ENCODE assay signal across 10 mouse cellular contexts in genomic region chr2:160958737-160959136, GRCm38 (mm10). TPM values are rescaled to one million over a fixed set of nuclear protein-coding genes. Genes with fewer than 3 reads are reported as not detected.
DNase-seq lines count a peak whose midpoint lies in the region; ATAC-seq and TF ChIP-seq lines count a peak whose summit lies in the region.
"Had no signal": no experiment of that assay in that cellular context is flagged by ENCODE, and none has a peak within 500 bp of the region (broad histone marks: within the 10 kb centered on the region; RNA-seq: fewer than 3 reads in every experiment).

No protein-coding gene starts in this region.

- peak; percentile 51 for TF ChIP-seq CTCF in forebrain, postnatal 0 days (IDR thresholded peaks at IDR 0.05; ENCODE audit: low read depth)
- TF ChIP-seq CTCF in left cerebral cortex, adult 2 months (IDR thresholded peaks at IDR 0.05), result peak; percentile 47
- TF ChIP-seq CTCF in CH12.LX (conservative IDR thresholded peaks at IDR 0.05 in 1 of 2, IDR thresholded peaks at IDR 0.05 in 1 of 2; ENCODE audit: low read depth in 2 of 2, low read length in 2 of 2), result peak in 1 of 2 experiments; percentile 44; a peak in 3 of 4 replicates
- peak; percentile 58 for TF ChIP-seq CTCF in kidney, postnatal 0 days (IDR thresholded peaks at IDR 0.05; ENCODE audit: low read depth)

- no peak for DNase-seq in forebrain, postnatal 0 days
- no peak for DNase-seq in forebrain, embryonic 14.5 days (ENCODE audit: low spot score)
- peak in 1 of 2 experiments; percentile 42 for DNase-seq in left cerebral cortex, adult 2 months (ENCODE audit: extremely low spot score in 1 of 2, low spot score in 2 of 2)
- no peak for DNase-seq in left cerebral cortex, adult 9 months (ENCODE audit: low spot score in 2 of 2)
- peak; percentile 15 for DNase-seq in CH12.LX (ENCODE audit: extremely low read depth)
- no peak for DNase-seq in kidney, postnatal 0 days (ENCODE audit: low spot score)
- no peak for DNase-seq in spleen, postnatal 36 days (ENCODE audit: low spot score in 2 of 2)

- dilution Hi-C loops in CH12.LX (cut with MboI; ENCODE audit: extremely low pct_ligation_motif_present, extremely low pct_unique_long_range_greater_than_20kb, low sequenced_read_pairs), result no loop called here

- no peak overlapping the region for H3K4me3 ChIP-seq in forebrain, postnatal 0 days (ENCODE audit: low read depth, low read length)
- H3K4me3 ChIP-seq in forebrain, embryonic 14.5 days (ENCODE audit: low read depth, low read length), result no peak overlapping the region
- no peak overlapping the region for H3K4me3 ChIP-seq in left cerebral cortex, adult 2 months
- no peak overlapping the region for H3K4me3 ChIP-seq in CH12.LX (replicated peaks in 1 of 3; ENCODE audit: low read depth in 2 of 3, low read length in 2 of 3, poor library complexity in 1 of 3)
- no peak overlapping the region for H3K4me3 ChIP-seq in kidney, postnatal 0 days (replicated peaks; ENCODE audit: low read depth, low read length)
- no peak overlapping the region for H3K4me3 ChIP-seq in neural tube, embryonic 15.5 days (replicated peaks)
- H3K4me3 ChIP-seq: forebrain, embryonic 15.5 days; neural tube, embryonic 12.5 days had no signal

- ATAC-seq in forebrain, postnatal 0 days, result no peak
- ATAC-seq in forebrain, embryonic 14.5 days, result no peak
- ATAC-seq in kidney, postnatal 0 days (replicated peaks; ENCODE audit: low FRiP score, low read depth), result no peak
- ATAC-seq in neural tube, embryonic 15.5 days (ENCODE audit: low FRiP score), result no peak
- ATAC-seq: forebrain, embryonic 15.5 days had no signal

- H3K9me3 ChIP-seq in forebrain, postnatal 0 days (ENCODE audit: low read length), result no peaks in the 10 kb centered on the region
- no peaks in the 10 kb centered on the region for H3K9me3 ChIP-seq in forebrain, embryonic 14.5 days (replicated peaks; ENCODE audit: control insufficient read depth, low read length)
- no peaks in the 10 kb centered on the region for H3K9me3 ChIP-seq in CH12.LX (replicated peaks; ENCODE audit: low read length)
- no peaks in the 10 kb centered on the region for H3K9me3 ChIP-seq in kidney, postnatal 0 days (replicated peaks; ENCODE audit: low read length)
- H3K9me3 ChIP-seq in neural tube, embryonic 15.5 days (replicated peaks), result no peaks in the 10 kb centered on the region
- H3K9me3 ChIP-seq: forebrain, embryonic 15.5 days; neural tube, embryonic 12.5 days had no signal

- no peak overlapping the region for H3K9ac ChIP-seq in forebrain, postnatal 0 days
- no peak overlapping the region for H3K9ac ChIP-seq in forebrain, embryonic 14.5 days (ENCODE audit: low read length)
- H3K9ac ChIP-seq in CH12.LX (ENCODE audit: insufficient read depth, low read depth), result no peak overlapping the region
- no peak overlapping the region for H3K9ac ChIP-seq in kidney, postnatal 0 days (ENCODE audit: low read depth, low read length)
- no peak overlapping the region for H3K9ac ChIP-seq in neural tube, embryonic 15.5 days (replicated peaks)
- H3K9ac ChIP-seq: forebrain, embryonic 15.5 days; neural tube, embryonic 12.5 days had no signal

- H3K27me3 ChIP-seq in forebrain, postnatal 0 days (ENCODE audit: insufficient read depth, low read length), result no peaks in the 10 kb centered on the region
- H3K27me3 ChIP-seq in forebrain, embryonic 14.5 days (replicated peaks; ENCODE audit: control insufficient read depth, insufficient read depth, low read length), result no peaks in the 10 kb centered on the region
- H3K27me3 ChIP-seq in CH12.LX (replicated peaks), result no peaks in the 10 kb centered on the region
- H3K27me3 ChIP-seq in kidney, postnatal 0 days (ENCODE audit: insufficient read depth, low read length), result no peaks in the 10 kb centered on the region
- H3K27me3 ChIP-seq in neural tube, embryonic 15.5 days (replicated peaks), result no peaks in the 10 kb centered on the region
- H3K27me3 ChIP-seq: forebrain, embryonic 15.5 days; neural tube, embryonic 12.5 days had no signal

- no peak overlapping the region for H3K4me2 ChIP-seq in forebrain, postnatal 0 days (ENCODE audit: low read depth)
- H3K4me2 ChIP-seq in forebrain, embryonic 14.5 days (ENCODE audit: low read length), result no peak overlapping the region
- H3K4me2 ChIP-seq in CH12.LX (ENCODE audit: insufficient read depth, low read depth, poor library complexity, severe bottlenecking), result no peak overlapping the region
- H3K4me2 ChIP-seq in kidney, postnatal 0 days (ENCODE audit: low read length), result no peak overlapping the region
- H3K4me2 ChIP-seq in neural tube, embryonic 15.5 days, result no peak overlapping the region
- H3K4me2 ChIP-seq: forebrain, embryonic 15.5 days; neural tube, embryonic 12.5 days had no signal

- TF ChIP-seq POLR2A in CH12.LX (IDR thresholded peaks at IDR 0.05; ENCODE audit: low read depth, low read length), result no peak

- H3K36me3 ChIP-seq in forebrain, postnatal 0 days (ENCODE audit: insufficient read depth), result peaks cover 60% of the 10 kb centered on the region
- peaks cover 82% of the 10 kb centered on the region for H3K36me3 ChIP-seq in forebrain, embryonic 14.5 days (ENCODE audit: control insufficient read depth, insufficient read depth, low read length)
- peaks cover 49 to 82% of the 10 kb centered on the region in 2 experiments for H3K36me3 ChIP-seq in CH12.LX (replicated peaks in 1 of 2; ENCODE audit: control insufficient read depth in 1 of 2, insufficient read depth in 1 of 2, low read length in 1 of 2)
- H3K36me3 ChIP-seq in kidney, postnatal 0 days (ENCODE audit: insufficient read depth, low read length), result peaks cover 50% of the 10 kb centered on the region
- H3K36me3 ChIP-seq in neural tube, embryonic 15.5 days, result peaks cover 65% of the 10 kb centered on the region

- TF ChIP-seq RAD21 in CH12.LX (IDR thresholded peaks at IDR 0.05; ENCODE audit: low read depth, low read length), result peak; percentile 13

- in situ Hi-C loops in CH12.LX (cut with MboI; ENCODE audit: low pct_ligation_motif_present, low pct_unique_long_range_greater_than_20kb, low sequenced_read_pairs), result no loop called here

- TF ChIP-seq EP300 in CH12.LX (IDR thresholded peaks at IDR 0.05; ENCODE audit: low read length), result no peak

- H3K27ac ChIP-seq in forebrain, postnatal 0 days (ENCODE audit: low read depth, low read length), result no peak overlapping the region
- H3K27ac ChIP-seq in forebrain, embryonic 14.5 days (ENCODE audit: low read depth, low read length), result no peak overlapping the region
- no peak overlapping the region for H3K27ac ChIP-seq in left cerebral cortex, adult 2 months
- H3K27ac ChIP-seq in CH12.LX (ENCODE audit: insufficient read depth, low read depth), result no peak overlapping the region
- no peak overlapping the region for H3K27ac ChIP-seq in kidney, postnatal 0 days
- H3K27ac ChIP-seq in neural tube, embryonic 15.5 days (replicated peaks), result no peak overlapping the region
- H3K27ac ChIP-seq: forebrain, embryonic 15.5 days; neural tube, embryonic 12.5 days had no signal

- intact Hi-C loops in left cerebral cortex, adult 2 months (cut with DNase I), result no loop called here

- no peaks in the 10 kb centered on the region for H3K79me2 ChIP-seq in CH12.LX (replicated peaks; ENCODE audit: control insufficient read depth, extremely low read depth, insufficient read depth, poor library complexity, severe bottlenecking)

- WGBS in forebrain, postnatal 0 days, result 90% methylated on average over 5 of the region's 5 CpGs
- WGBS in forebrain, embryonic 14.5 days, result 90% methylated on average over 5 of the region's 5 CpGs
- WGBS in kidney, postnatal 0 days, result 89% methylated on average over 5 of the region's 5 CpGs
- 90% methylated on average over 5 of the region's 5 CpGs for WGBS in neural tube, embryonic 15.5 days

- no peaks in the 10 kb centered on the region for H3K4me1 ChIP-seq in forebrain, postnatal 0 days (ENCODE audit: insufficient read depth)
- H3K4me1 ChIP-seq in forebrain, embryonic 14.5 days (ENCODE audit: control insufficient read depth, insufficient read depth, low read length), result no peaks in the 10 kb centered on the region
- no peaks in the 10 kb centered on the region; a peak in 1 of 4 replicates for H3K4me1 ChIP-seq in CH12.LX (ENCODE audit: control insufficient read depth in 1 of 2, insufficient read depth in 2 of 2)
- H3K4me1 ChIP-seq in kidney, postnatal 0 days (replicated peaks; ENCODE audit: insufficient read depth, low read length), result no peaks in the 10 kb centered on the region
- H3K4me1 ChIP-seq in neural tube, embryonic 15.5 days, result no peaks in the 10 kb centered on the region
- H3K4me1 ChIP-seq: neural tube, embryonic 12.5 days had no signal

TF ChIP-seq in CH12.LX, 34 proteins besides CTCF, POLR2A, EP300 and RAD21:
- TF ChIP-seq USF2 (conservative IDR thresholded peaks at IDR 0.05; ENCODE audit: low read depth, low read length), result no peak
- TF ChIP-seq ETS1 (conservative IDR thresholded peaks at IDR 0.05; ENCODE audit: low read depth, low read length), result no peak
- no peak for TF ChIP-seq NELFE (IDR thresholded peaks at IDR 0.05; ENCODE audit: low read depth, low read length)
- TF ChIP-seq ZC3H11A (IDR thresholded peaks at IDR 0.05; ENCODE audit: low read depth, low read length), result no peak
- TF ChIP-seq POLR2AphosphoS2 (IDR thresholded peaks at IDR 0.05; ENCODE audit: low read depth, low read length), result no peak
- TF ChIP-seq CHD1 (IDR thresholded peaks at IDR 0.05; ENCODE audit: low read depth, low read length), result no peak
- no peak for TF ChIP-seq ZMIZ1 (IDR thresholded peaks at IDR 0.05; ENCODE audit: low read depth, low read length)
- no peak for TF ChIP-seq MYC (IDR thresholded peaks at IDR 0.05; ENCODE audit: low read depth, low read length)
- no peak for TF ChIP-seq CHD2 (IDR thresholded peaks at IDR 0.05; ENCODE audit: low read length)
TF ChIP-seq in CH12.LX: peak in this region for 0.

RNA-seq across cellular contexts. Expression of gene Emilin3, which starts 46.6 kb away (rescaled TPM):
- 0.46 and 1.5 TPM in 2 replicates for total RNA-seq in forebrain, postnatal 0 days (2014; rRNA removed)
- polyA plus RNA-seq in forebrain, postnatal 0 days (2015; fragmentation: Nextera tagmentation; extraction: Ambion mirVana), result 0.23 and 0.42 TPM in 2 replicates
- polyA plus RNA-seq in forebrain, embryonic 14.5 days (2014; fragmentation: Nextera tagmentation; extraction: Ambion mirVana), result 0.24 and 0.32 TPM in 2 replicates
- under 1 TPM; 0.45 to 0.49 TPM for total RNA-seq in left cerebral cortex, adult 2 months (2021)
- total RNA-seq in CH12.LX (2012; rRNA removed) (not detected in 2 replicates), CH12.LX (2014; rRNA removed) (not detected in 2 replicates)
- polyA plus RNA-seq in CH12.LX (2012; ENCODE audit: insufficient read length, low read depth), result not detected in 2 replicates
- 1.5 and 1.7 TPM in 2 replicates for polyA plus RNA-seq in kidney, postnatal 0 days (2015; fragmentation: Nextera tagmentation; extraction: Ambion mirVana)
- 1.3 and 6.5 TPM in 2 replicates for polyA plus RNA-seq in neural tube, embryonic 15.5 days (2015; fragmentation: Nextera tagmentation; extraction: Ambion mirVana)
